Mouse (Mus musculus) embryo, embryonic 10 days (tissue): ENCODE measurements around the gene Rps25.

Experiments
- DNase-seq: peaks from one replicate; pipeline ENCODE4 v3.0.0-alpha.2; 2015; ENCODE audit warnings: low spot score

Rps25 gene

DNA sequence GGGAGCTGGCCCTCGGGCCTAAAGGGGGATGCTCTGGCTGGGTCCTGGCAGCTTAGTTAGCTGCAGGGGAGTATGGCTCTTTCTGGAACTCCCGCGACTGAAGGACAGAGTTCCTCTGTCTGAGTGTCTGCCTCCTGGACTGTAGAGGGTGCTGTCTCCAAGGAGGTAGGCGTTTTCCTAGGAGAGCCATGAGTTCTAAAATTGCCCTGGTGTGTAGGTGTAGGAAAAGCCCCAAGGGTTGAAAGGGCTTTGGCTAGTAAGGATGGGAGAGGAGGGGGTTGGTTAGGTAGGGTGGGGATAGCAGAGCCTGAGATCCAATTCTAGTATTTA is 47.9 kb downstream of the Rps25 start, which contains the start of gene Upk2:
Gene Upk2 (minus strand): TSS at position 86 of the 330 bp plus-strand sequence.
- no peak for DNase-seq

GRCm38 (mm10) chr9:44457035-44457742 is 50.2 kb downstream of the Rps25 start:
- DNase-seq: peak; percentile 92
